Mouse (Mus musculus) activated CD4-positive, CD25-positive, alpha-beta regulatory T cell, adult 4 months (primary cell): ENCODE data around the gene Ralgapb. TPM values are rescaled to one million over a fixed set of nuclear protein-coding genes. Genes with fewer than 3 reads are reported as not detected.
"Not testable (repeated sequence)": the region's sequence is repeated elsewhere in the genome, so short reads cannot be mapped to it uniquely, and the experiment has no call there.

Experiments
- ATAC-seq: one replicate; pipeline ENCODE4 v1.8.0; 2017
- polyA plus RNA-seq, 2 experiments: library from polyadenylated mRNA; unstranded; fragments of 100-300 nt; shearing (Covaris generic); gene quantifications; one replicate each; pipeline ENCODE4 v1.2.1; 2017

Gene Ralgapb
- 10 to 100 TPM; 11.3 to 13.2 TPM for polyA plus RNA-seq

GRCm38 (mm10) chr2:158409595-158410021 lies at the start of gene Ralgapb:
Ralgapb (plus strand) TSS chr2:158409848.
- peak; percentile 84 for ATAC-seq

GRCm38 (mm10) chr2:158360873-158361677 lies 48.6 kb upstream of the Ralgapb start:
- peak; percentile 96 for ATAC-seq

GRCm38 (mm10) chr2:158361678-158362320 lies 47.8 kb upstream of the Ralgapb start:
- ATAC-seq, result peak; percentile 6

GRCm38 (mm10) chr2:158364175-158364574 lies 45.5 kb upstream of the Ralgapb start:
- ATAC-seq, result no peak

DNA sequence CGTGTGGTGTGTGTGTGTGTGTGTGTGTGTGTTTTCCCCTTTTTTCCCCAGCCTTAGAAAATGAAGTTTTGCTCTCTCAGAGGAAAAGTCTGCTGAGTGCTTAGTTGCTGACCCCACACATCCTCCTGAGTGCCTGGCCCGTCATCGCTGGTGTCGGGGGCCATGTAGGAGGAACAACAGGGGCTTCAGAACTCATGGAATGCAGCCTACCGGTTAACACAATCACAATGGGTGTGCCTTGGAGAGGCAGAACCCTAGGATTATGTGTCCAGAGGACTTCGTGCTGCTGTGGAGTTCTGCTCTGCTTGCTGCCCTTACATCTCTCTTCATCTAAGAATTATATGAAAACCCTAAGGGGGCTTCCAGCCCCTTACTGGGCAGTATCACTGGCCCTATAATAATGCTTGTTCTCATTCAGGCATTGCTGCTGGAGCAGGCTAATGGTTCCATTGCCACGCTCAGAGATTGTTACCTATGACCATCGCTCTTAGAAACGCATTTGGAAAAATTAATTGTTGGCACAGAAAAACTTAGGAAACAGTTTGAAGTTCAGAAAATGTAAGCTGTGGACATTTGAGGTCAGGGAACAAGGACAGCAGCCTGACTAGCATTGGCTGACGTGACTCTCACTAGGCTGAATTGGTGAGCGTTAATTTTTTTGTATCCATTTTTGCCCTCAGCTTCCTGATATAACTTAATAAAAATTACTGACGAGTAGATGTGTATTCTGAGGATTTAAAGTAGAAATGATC lies 44.4 kb upstream of the Ralgapb start:
- no peak for ATAC-seq

- no peak for ATAC-seq
These were observed 42.0 kb upstream of the Ralgapb start for GRCm38 (mm10) chr2:158367654-158368053.

DNA sequence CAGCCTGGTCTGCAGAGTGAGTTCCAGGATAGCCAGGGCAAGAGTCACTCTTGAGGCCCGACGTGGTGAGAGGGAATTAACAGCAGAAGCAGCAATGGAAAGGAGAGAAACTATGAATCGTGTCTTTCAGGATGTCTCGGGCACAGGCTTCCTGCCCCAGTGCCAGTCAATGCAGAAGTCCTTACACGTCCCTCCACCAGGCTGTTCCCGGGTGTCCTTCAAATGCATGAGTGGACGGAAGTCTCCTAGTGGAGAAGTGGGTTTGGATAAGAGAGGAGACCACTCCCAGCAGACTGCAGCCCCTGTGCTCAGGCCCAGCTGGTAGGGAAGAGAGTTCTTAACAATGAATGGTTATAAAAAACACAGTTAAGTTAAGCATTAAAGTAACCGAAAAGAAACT lies 41.3 kb upstream of the Ralgapb start:
- ATAC-seq, result no peak

DNA sequence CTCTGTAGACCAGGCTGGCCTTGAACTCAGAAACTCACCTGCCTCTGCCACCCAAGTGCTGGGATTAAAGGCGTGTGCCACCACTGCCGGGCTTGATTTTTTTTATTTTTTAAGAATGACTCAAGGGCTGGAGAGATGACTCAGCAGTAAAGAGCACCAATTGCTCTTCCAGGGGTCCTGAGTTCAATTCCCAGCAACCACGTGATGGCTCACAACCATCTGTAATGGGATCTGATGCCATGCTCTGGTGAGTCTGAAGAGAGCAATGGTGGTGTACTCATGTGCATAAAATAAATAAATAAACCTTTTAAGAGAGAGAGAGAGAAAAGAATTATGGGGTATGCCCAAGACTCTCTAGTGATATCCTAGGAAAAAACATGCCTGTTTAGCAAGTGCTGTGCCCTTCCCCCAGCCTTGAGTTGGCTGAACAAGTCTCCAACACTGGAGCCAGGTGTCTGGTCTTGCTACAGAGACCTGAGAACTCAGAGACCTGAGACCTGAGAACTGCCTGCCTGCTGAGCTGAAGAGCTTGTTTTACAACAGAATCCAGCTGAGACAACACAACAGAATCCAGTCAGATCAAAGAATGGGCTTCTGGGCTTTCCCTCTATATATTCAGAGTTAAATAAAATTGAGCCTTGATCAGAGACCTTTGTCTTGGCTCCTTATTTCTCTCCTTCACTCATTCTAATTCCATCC lies 40.0 kb upstream of the Ralgapb start:
- no peak for ATAC-seq

- ATAC-seq, result no peak
These were observed 39.5 kb upstream of the Ralgapb start for GRCm38 (mm10) chr2:158370173-158370550.

DNA sequence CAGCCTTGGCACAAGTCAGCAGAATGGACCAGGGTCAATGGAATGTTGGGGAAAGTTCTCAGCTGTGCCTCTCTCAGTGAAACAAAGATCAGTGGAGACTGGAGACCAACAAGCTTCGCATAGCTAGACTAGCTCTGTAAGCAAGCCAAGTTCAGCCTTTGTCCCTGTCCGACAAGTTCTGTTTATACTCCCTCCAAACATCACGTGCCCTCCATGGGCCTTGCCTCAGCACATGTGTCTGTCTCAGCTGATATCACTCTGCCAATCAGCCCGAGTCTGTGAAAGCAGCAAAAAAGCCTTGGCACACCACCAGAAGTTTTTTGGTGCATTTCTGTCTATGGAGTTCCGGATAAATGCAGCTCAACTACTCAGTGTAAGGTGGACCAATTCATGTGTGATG lies 36.6 kb upstream of the Ralgapb start:
- no peak for ATAC-seq

DNA sequence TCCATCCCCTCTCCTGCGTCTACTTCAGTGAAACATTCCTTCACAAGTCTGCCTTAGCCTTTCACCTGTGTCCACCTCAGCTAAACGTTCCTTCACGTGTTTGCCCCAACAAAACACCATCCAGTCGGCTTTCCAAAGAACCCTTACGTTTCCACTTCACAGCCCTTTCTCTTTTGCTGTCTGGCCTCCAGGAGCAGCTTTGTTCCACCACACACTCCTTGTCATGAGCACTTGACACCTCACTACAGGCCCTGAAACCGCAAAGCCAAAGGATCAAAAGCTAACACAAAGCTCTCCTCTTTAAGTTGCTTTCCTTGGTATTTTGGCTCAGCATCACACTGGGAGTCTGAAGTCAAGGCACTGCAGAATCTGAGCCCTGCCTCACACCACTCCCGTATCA lies 36.1 kb upstream of the Ralgapb start:
- ATAC-seq, result no peak

- no peak for ATAC-seq
These were observed 34.1 kb upstream of the Ralgapb start, which contains the start of gene Snhg11 for GRCm38 (mm10) chr2:158375443-158376122. Snhg11 (plus strand) TSS chr2:158375638.

GRCm38 (mm10) chr2:158376123-158376687 lies 33.4 kb upstream of the Ralgapb start:
- ATAC-seq, result no peak

- ATAC-seq, result no peak
These were observed 32.9 kb upstream of the Ralgapb start for GRCm38 (mm10) chr2:158376798-158377197.

DNA sequence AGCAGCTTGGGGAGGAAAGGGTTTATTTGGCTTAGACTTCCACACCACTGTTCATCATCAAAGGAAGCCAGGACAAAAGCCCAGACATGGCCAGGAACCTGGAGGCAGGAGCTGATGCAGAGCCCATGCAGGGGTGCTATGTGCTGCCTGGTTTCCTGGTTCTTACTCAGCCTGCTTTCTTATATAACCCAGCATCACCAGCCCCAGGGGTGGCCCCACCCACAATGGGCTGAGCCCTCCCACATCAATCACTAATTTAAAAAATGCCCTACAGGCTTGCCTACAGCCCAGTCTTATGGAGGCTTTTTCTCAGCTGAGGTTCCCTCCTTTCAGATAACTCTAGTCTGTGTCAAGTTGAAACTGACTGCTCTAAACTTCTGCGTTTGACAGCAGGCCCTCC lies 31.8 kb upstream of the Ralgapb start:
- ATAC-seq, result no peak

GRCm38 (mm10) chr2:158379354-158380078 lies 30.1 kb upstream of the Ralgapb start:
- peak; percentile 72 for ATAC-seq

GRCm38 (mm10) chr2:158386072-158386471 lies 23.6 kb upstream of the Ralgapb start:
- ATAC-seq, result no peak

DNA sequence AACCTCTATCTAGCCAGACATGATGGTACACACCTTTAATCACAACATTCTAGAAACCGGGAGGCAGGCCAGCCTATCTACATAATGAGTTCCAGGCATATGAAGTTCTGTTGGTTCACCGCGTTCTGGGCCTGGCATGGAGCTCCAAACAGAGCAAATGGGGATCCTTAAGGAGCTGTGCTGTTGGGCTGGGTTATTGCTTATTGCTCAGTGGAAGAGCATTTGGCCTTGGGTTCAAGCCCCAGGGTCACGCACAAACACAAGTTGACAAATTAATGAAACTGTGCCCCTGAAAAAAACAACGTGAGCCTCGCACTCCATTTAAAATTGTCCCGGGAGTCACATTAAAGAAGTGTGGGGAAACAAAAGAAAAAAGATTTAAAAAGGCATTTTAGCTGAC lies 20.2 kb upstream of the Ralgapb start:
- ATAC-seq, result no peak

GRCm38 (mm10) chr2:158396369-158396768 lies 13.3 kb upstream of the Ralgapb start:
- no peak for ATAC-seq

GRCm38 (mm10) chr2:158397140-158397539 lies 12.5 kb upstream of the Ralgapb start:
- ATAC-seq, result not testable (repeated sequence)

GRCm38 (mm10) chr2:158402915-158403314 lies 6.7 kb upstream of the Ralgapb start:
- ATAC-seq, result no peak
